Mouse (Mus musculus): ENCODE results near the gene Tm6sf1.

Tm6sf1 gene

GRCm38 (mm10) chr7:81885128-81885527 lies 26.3 kb downstream of the Tm6sf1 start:
- DNase-seq (ENCODE audit: low spot score), result no peak

DNA sequence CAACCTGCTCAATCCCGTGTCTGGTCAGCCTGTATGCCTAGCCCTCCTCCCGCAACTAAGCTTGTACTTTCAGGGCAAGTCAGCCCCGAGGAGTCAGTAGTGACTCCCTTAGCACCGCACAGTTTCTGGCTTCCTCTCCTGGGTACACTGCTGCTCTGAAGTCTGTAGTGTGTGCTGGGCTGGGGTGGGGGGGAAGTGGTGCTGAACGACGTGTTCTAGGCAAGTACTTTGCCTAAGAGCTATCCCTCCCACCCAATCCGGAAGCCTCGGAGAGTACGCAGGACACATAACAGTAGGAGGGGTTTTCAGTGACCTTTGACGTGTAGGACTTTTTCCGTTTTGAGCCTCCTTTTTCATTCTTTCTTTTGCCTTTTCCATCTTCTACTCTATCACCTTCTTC lies 40.6 kb downstream of the Tm6sf1 start:
- DNase-seq (ENCODE audit: low spot score), result no peak

- DNase-seq (ENCODE audit: low spot score), result no peak
Observed at GRCm38 (mm10) chr7:81904094-81904493, 45.3 kb downstream of the Tm6sf1 start.

DNA sequence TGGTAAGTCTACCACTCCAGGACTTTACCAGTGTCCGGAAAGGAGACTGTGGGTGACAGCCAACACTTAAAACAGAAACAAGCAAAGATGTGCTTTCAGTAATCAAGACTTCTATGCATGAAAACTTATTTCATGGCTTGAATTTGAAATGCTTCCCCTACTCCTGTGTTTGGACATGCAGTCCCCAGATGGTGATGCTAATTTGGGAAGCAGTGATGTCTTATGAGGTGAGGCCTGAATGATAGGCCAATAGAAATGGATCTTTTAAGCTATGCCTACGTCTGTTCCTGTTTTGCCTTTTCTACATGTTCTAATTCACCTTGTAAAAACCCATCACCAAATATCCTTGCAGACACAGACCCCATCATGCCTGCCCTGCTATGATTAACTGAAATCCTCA lies 46.1 kb downstream of the Tm6sf1 start:
- DNase-seq (ENCODE audit: low spot score), result no peak

- DNase-seq (ENCODE audit: low spot score), result no peak
Observed at GRCm38 (mm10) chr7:81918316-81918715, 59.5 kb downstream of the Tm6sf1 start.

DNA sequence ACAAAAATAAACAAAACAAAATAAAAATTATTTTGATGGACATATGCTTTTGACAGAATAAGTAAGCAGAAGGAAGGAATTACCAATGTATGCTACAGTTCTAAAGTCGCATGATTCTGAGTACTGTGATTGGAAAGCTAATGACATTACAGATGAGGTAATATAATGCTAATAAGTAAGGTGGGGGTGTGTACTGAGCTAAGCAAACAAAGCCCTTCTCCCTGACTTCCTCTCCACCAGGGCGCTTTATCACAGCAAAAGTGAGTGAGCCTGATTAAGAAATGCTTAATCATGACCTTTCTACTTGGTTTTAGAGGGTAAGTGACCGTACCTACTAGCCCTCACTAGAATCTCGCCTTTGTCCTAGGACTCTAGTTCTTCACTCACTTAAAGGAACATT lies 61.5 kb downstream of the Tm6sf1 start:
- DNase-seq (ENCODE audit: low spot score), result no peak

DNA sequence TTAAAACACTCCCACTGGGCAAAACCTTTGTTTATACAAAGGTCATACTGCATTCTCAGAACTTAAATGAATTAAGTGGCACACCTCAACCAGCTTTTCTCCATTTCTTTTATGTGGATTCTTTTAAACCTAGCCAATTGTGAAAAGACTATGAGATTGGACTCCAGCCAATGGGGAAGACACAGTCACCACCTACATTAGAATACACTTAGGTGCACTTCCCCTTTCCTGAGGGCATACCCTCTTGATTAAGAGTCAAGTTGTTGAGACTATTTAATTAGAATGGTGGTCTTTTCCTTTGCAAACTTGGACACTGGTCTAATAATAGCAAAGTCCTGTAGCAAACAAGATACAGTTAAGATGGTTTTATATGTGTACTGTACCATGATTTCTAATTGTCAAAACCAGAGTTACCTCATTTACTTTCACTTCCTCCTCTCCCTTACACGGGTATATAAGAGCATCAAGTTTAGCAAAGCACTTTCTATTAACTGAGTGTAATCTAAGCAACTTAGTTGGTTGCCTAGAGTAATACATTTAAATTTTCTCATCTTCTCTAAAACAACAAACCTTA lies 62.7 kb downstream of the Tm6sf1 start:
- peak; percentile 5 for DNase-seq (ENCODE audit: low spot score)

DNA sequence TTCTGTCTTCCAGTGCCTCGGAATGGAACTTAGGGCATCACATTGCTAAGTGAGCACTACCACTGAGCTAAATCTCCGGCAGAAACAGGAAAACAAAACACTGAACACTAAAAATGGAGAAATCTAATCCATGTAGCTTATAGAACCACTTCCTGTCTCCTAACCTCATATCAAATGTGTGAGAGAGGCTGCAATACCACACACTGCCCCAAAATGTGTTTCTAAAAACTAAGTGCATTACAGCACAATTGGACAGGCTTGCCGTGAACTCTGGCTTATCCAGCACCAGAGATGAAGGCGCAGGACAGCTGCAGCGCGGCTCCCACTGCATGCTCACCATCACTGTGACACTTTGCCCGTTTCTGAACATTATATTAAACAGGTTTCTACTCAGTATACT lies 70.2 kb downstream of the Tm6sf1 start:
- DNase-seq (ENCODE audit: low spot score), result no peak

- DNase-seq (ENCODE audit: low spot score), result no peak
Observed at GRCm38 (mm10) chr7:81932521-81933045, 73.8 kb downstream of the Tm6sf1 start.

DNA sequence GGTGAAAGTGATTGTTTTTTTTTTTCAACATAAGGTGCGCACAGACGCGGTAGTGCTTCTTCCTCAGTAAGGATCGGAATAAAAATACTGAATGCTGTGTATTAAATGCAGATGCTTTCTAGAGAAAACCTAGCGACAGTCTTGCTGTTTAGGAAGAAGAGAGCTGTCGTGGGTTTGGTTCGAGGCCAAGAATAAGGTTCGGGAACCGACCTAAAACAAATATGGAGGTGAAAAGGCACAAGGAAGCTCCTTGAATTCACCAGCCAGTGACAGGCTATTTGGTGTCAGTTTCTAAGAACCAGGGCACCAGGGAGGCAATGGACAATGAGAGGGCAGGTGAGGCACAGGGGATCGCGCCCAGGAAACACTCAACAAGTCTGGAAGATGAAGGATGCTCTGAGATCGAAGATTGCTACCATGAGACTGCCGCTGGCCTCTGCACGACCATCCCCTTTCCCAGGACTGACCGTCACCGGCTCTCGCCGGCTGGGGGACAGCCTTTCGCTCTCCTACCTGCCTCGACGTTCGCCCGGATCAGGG lies 74.3 kb downstream of the Tm6sf1 start:
- no peak for DNase-seq (ENCODE audit: low spot score)

- DNase-seq (ENCODE audit: low spot score), result peak; percentile 29
Observed at GRCm38 (mm10) chr7:81933601-81934266, 74.9 kb downstream of the Tm6sf1 start.

Measured in lung, postnatal 25 days (tissue).